Mouse (Mus musculus): ENCODE data around the gene Plcl1. TPM values are rescaled to one million over a fixed set of nuclear protein-coding genes. Genes with fewer than 3 reads are reported as not detected.

Gene Plcl1
- total RNA-seq, 4 experiments from 2014 or later = 28.0 to 32.5 (median 29.5) TPM

- no peak for DNase-seq (ENCODE audit: low spot score in 2 of 2)
These were observed 119.4 kb downstream of the Plcl1 start for GRCm38 (mm10) chr1:55525100-55525499.

- DNase-seq (ENCODE audit: low spot score in 2 of 2) = no peak
These were observed 120.0 kb downstream of the Plcl1 start for GRCm38 (mm10) chr1:55525748-55526147.

- DNase-seq (ENCODE audit: low spot score in 2 of 2) = no peak
These were observed 123.0 kb downstream of the Plcl1 start for GRCm38 (mm10) chr1:55528547-55529304.

- DNase-seq (ENCODE audit: low spot score in 2 of 2) = no peak
These were observed 128.1 kb downstream of the Plcl1 start for GRCm38 (mm10) chr1:55533823-55534222.

- no peak for DNase-seq (ENCODE audit: low spot score in 2 of 2)
These were observed 148.7 kb downstream of the Plcl1 start for GRCm38 (mm10) chr1:55554405-55554804.

- no peak for DNase-seq (ENCODE audit: low spot score in 2 of 2)
These were observed 152.2 kb downstream of the Plcl1 start for GRCm38 (mm10) chr1:55557960-55558359.

- DNase-seq (ENCODE audit: low spot score in 2 of 2) = no peak
These were observed 152.7 kb downstream of the Plcl1 start for GRCm38 (mm10) chr1:55558409-55558808.

GRCm38 (mm10) chr1:55559998-55560397 is 154.3 kb downstream of the Plcl1 start:
- DNase-seq (ENCODE audit: low spot score in 2 of 2) = no peak

- DNase-seq (ENCODE audit: low spot score in 2 of 2) = no peak
These were observed 160.2 kb downstream of the Plcl1 start for GRCm38 (mm10) chr1:55565933-55566332.

GRCm38 (mm10) chr1:55567801-55568360 is 162.2 kb downstream of the Plcl1 start:
- no peak for DNase-seq (ENCODE audit: low spot score in 2 of 2)

GRCm38 (mm10) chr1:55570225-55570624 is 164.5 kb downstream of the Plcl1 start:
- DNase-seq (ENCODE audit: low spot score in 2 of 2) = no peak

- no peak for DNase-seq (ENCODE audit: low spot score in 2 of 2)
These were observed 165.7 kb downstream of the Plcl1 start for GRCm38 (mm10) chr1:55571399-55571798.

GRCm38 (mm10) chr1:55572202-55572601 is 166.5 kb downstream of the Plcl1 start:
- no peak for DNase-seq (ENCODE audit: low spot score in 2 of 2)

GRCm38 (mm10) chr1:55572664-55573063 is 166.9 kb downstream of the Plcl1 start:
- no peak for DNase-seq (ENCODE audit: low spot score in 2 of 2)

- DNase-seq (ENCODE audit: low spot score in 2 of 2) = peak in 1 of 2 experiments; percentile 8
These were observed 170.2 kb downstream of the Plcl1 start for GRCm38 (mm10) chr1:55575916-55576315.

GRCm38 (mm10) chr1:55581752-55582151 is 176.0 kb downstream of the Plcl1 start:
- no peak for DNase-seq (ENCODE audit: low spot score in 2 of 2)

GRCm38 (mm10) chr1:55585441-55585840 is 179.7 kb downstream of the Plcl1 start:
- no peak for DNase-seq (ENCODE audit: low spot score in 2 of 2)

GRCm38 (mm10) chr1:55588090-55588489 is 182.4 kb downstream of the Plcl1 start:
- no peak for DNase-seq (ENCODE audit: low spot score in 2 of 2)

GRCm38 (mm10) chr1:55590047-55590446 is 184.3 kb downstream of the Plcl1 start:
- no peak for DNase-seq (ENCODE audit: low spot score in 2 of 2)

- DNase-seq (ENCODE audit: low spot score in 2 of 2) = no peak
These were observed 194.8 kb downstream of the Plcl1 start for GRCm38 (mm10) chr1:55600496-55600895.

- DNase-seq (ENCODE audit: low spot score in 2 of 2) = no peak
These were observed 198.9 kb downstream of the Plcl1 start for GRCm38 (mm10) chr1:55604593-55604992.

- DNase-seq (ENCODE audit: low spot score in 2 of 2) = no peak
These were observed 199.7 kb downstream of the Plcl1 start for GRCm38 (mm10) chr1:55605450-55605849.

- no peak for DNase-seq (ENCODE audit: low spot score in 2 of 2)
These were observed 200.2 kb downstream of the Plcl1 start for GRCm38 (mm10) chr1:55605956-55606355.

Data from layer of hippocampus, adult 8-10 months (tissue).